Mouse (Mus musculus): ENCODE data around the gene Srsf4.
A peak's percentile ranks its signal among the peaks of the same experiment; 100 is the strongest.

The Srsf4 gene

DNA sequence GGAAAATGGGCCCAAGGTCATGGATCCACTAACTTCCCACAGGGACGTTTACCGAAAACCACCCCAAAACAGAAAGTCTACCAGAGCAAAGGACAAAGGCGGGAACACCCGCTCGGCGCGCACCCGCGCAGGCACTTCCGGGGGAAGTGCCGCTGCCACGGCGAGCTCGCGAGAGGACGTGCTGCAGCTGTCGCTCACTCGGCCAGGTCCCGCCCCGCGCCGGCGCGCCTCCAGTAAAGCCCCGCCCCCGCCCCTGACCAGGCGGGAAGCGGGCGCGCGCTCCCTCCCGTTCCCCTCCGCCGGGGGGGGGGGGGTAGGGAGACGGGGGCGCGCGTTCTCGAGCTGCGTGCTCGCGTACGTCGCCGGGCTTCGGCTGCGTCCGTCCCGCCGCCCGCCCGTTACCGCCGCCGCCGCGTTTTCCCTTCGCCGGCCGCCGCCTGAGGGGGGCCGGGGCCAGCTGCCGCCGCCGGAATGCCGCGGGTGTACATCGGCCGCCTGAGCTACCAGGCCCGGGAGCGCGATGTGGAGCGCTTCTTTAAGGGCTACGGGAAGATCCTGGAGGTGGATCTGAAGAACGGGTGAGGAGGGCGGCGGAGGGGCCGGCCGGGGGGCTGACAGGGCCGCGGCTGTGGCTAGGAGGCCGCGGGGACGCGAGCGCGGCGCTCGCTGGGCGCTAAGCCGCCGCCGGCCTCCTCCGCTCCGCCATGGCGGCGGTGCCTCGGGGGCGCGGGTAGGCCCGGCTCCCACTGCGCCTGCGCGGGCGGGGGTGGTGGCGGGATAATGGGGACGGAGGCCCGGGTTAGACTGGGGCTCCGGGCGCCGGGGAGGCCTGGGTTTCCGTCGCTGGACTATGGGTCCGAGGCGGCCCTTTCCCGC lies at the start of gene Srsf4:
TSS of gene Srsf4 (plus strand) at position 325 of the 876 bp plus-strand sequence.
- peak; percentile 95 for DNase-seq (ENCODE audit: low spot score)

DNA sequence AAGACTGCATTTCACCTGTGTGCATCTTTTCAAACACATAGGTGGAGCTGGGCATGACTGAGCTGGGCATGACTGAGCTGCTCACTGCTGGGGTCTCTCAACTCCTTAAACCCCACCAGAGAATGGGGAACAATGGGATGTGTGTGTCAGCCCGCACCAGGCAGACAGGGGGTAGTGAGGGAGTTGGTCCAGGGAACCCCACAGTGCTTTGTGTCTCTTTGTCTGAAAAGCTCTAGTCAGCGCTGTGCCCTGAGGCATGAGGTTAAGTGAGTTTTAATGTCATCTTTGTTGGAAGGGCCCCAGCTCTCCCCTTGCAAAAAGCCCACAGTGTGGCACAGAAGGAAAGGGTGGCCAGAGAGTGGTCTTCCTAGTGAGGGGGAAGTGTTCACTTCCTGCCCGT lies 48.5 kb upstream of the Srsf4 start:
- no peak for DNase-seq (ENCODE audit: low spot score)

DNA sequence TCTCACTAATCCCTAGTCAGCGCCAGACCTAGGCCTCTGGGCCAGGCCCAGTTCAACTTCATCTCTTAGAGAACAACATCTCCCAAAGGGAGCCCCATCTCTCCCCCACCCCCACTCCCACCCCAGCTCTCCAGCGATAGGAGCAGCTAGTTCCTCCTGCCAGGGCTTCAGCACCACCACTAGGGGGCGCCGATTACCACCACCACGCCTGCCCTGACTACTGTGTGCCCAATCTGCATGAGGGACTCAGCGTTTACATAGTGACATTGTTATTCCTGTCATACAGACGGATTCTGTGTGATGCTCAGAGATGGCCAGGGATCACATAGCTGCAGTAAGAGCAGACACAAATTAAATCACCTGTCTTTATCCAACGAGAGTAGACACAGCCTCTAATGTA lies 47.6 kb upstream of the Srsf4 start:
- DNase-seq (ENCODE audit: low spot score), result no peak

DNA sequence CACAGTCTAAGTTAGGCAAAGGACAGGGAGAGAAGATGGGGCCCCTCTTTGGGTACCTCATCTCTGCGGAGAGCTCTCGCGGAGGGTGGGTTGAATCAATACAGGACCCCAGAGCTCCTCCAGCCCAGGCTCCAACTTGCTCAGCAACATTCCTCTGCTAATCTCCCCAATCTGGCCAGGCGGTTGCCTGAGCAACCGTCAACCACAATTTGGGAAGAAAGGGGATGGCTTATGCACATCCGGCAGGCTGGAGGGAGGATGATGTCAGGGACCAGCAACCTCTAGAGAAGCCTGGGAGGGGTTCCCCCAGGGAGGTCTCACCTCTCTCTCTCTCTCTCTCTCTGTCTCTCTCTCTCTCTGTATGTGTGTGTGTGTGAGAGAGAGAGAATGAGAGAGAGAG lies 46.5 kb upstream of the Srsf4 start:
- peak; percentile 64 for DNase-seq (ENCODE audit: low spot score)

DNA sequence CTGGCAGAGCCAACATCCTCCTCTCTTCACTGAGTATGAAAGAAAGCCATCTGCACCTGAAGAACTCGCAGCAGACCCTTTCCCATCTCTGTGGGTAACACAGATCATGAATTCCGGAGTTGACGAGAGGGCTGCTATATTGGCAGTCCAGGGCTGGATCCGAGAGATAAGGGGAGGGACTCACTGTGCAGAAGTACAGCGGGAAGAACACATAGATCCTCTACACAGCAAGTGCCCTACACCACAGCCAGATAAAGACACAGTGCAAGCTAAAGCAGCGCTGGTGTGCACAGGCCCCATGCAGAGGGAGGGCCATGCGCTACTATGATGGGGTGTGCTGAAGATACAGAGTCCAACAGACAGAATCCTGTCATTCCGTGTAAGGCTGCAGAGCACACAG lies 44.3 kb upstream of the Srsf4 start:
- DNase-seq (ENCODE audit: low spot score), result no peak

DNA sequence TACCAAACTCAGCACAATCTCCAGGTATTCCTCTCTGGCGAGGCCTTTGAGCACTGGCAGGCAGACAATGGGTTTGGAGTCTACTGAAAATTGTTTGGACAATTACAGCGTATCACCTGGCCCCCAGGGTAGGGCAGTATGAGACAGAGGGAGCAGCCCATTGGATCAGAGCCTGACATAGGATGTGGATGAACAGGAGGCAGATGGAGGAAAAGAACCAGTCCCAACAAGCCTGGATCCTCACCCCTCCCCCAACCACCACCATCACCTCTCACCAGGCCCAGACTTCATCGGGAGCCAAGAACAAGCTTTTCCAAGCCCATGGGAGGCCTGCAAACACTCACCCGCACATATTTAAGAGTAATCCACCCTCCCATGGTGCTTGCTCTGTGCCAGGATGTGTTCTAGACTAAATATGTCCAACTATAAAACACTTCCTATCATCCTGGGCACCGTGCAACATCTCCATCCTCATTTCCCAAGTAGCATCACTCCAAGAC lies 41.8 kb upstream of the Srsf4 start:
- no peak for DNase-seq (ENCODE audit: low spot score)

DNA sequence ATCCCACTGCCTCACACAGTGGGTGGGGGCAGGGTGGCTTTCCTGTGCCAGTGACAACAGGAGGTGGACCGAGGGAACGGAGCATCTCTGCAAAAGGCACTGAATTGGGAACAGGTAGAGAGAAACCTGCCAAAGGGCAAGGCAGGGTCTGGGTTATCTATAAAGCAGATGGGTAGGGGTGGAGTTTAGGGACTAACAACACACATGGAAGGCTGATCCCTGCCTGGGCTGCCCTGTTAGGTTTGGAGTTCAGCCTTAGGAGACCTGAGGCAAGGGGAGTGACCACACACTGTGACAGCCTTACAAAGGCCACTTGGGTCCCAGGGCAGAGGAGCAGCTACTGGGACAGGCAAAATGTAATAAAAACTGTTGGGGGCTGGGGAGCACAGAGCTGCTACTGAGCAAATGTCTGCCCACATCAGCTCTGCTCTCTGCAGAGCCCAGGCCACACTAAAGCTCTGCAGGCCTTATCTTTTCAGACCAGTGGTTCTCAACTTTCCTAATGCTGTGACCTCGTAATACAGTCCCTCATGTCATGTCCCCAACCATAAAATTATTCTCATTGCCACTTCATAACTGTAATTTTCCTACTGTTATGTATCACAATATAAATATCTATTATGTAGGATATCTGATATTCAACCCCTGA lies 40.5 kb upstream of the Srsf4 start:
- no peak for DNase-seq (ENCODE audit: low spot score)

DNA sequence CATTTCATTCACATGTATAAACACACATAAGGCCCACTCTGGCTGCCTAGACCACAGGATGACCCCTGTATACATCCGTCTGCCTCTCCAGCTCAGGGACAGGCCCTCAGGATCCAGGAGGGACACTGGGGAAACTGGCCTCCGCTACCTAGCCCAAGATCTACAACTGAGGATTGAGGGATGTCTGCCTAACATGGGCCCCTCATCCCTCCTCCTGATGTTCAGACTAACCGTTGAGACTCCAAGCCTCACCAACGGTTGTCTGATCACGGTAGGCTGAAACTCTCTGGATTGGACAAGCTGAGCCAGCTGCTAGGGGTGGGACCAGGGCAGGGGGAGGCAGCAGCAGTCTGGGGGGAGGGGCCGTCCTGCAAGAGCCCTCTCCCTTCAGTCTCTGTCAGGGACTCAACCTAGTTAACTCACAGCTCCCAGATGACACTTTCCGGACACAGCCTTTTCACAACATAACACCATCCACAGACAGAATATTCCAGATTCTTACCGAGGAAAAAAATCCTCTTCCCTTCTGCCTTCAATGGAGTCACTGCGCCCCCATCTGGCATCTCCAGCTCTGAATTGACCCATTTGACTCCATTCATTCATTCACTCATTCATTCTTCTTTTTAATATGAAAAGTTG lies 39.3 kb upstream of the Srsf4 start:
- no peak for DNase-seq (ENCODE audit: low spot score)

DNA sequence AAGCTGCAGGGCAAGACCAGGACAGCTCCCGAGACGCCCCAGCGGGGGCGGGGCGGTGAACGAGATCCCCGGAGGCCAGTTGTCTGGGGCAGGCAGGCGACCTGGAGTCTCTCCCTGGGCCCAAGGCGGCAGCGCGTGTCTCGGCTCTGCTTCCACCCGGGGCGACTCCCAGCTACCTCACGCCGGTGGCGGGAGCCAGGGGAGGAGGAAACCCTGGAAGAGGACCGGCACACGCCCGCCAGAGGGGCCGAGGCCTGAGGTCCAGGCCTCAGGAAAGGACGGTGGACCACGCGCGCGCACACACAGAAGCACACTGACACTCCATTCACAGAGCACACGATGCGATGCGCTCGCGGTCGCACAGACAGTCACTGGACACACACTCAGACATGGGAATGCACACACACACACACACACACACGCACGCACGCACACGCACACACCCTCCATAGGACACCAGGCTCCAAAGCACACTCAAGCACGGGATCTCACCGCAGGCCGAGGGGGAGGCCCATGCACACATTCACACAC lies 37.0 kb upstream of the Srsf4 start:
- no peak for DNase-seq (ENCODE audit: low spot score)

DNA sequence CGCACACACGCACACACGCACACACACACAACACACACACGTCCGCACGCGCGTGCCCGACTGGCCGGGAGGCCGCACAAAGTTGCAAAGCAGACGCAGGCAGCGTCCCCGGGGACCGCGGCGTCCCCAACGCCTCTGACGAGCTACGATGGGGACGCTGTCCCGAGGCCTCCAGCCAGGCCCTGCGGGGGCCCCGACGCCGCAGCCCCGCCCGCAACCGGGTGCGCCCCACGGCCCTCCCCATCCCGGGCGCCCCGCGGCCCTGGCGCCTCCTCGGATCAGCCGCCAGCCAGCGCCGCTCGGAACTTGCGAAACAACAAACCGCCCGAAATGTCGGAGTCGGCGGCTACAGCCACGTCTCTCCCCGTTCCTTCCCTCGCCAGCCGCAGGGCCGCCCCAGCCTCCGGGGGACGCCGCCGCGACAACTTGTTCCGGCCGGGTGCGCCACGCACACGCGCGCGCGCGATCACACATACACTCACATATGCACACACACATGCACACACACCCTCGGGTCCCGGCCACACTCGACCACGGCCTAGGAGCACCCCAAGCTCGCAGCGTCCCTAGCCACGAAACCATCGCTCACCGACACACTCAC lies 36.4 kb upstream of the Srsf4 start:
- DNase-seq (ENCODE audit: low spot score), result no peak

DNA sequence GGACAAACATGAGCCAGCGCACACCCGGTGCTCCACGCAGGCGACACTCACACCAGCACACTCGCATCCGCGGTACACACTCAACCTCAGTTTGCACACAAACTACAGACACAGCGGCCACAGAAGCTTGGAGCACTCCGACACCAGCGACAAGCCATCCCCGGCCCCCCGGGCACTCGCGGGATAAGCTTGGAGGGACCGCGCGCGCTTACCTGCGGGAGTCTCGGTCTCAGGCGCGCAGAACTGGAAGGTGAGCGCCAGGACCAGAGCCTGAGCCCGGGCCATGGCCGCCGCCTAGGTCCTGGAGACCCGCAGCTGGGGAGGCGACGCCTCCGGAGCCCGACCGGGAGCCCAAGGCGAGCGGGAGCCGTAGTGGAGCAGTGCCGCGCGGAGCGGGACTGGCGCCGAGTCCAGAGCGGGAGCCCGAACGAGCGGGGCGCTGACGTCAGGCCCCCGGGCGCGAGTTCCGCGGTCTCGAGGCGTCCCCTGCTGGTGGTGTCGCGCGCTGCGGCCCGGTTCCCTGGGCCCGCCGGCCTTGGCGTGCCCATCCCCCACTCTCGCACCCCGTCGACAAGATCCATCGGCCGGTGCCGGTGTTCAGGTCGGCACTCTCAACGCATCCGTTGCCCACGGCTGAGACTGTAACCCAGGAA lies 35.4 kb upstream of the Srsf4 start, which contains the start of gene Ptpru:
TSS of gene Ptpru (minus strand) at position 417 of the 653 bp plus-strand sequence.
- DNase-seq (ENCODE audit: low spot score), result peak; percentile 76

DNA sequence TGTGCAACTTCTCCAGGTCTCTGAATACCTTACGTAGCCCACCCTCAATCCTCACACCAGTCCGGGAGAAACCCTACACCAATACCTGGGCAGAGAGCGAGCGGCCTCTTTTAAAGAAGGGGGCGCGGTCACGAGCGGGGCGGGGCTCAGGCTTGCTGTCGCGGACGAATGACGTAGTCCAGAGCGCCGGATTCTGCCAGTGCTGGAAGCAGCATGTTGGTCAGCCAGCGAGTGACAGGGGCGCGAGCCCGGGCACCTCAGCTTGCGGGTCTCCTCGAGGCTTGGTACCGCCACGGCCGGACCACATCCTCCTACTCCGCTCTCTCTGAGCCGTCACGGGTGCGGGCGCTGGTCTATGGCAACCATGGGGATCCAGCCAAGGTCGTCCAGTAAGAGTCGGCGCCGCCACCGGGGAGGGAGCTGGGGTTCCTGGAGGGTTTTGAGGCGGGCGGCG lies 30.1 kb upstream of the Srsf4 start, which contains the start of gene Mecr:
TSS of gene Mecr (plus strand) at position 181 of the 454 bp plus-strand sequence.
- peak; percentile 90 for DNase-seq (ENCODE audit: low spot score)

DNA sequence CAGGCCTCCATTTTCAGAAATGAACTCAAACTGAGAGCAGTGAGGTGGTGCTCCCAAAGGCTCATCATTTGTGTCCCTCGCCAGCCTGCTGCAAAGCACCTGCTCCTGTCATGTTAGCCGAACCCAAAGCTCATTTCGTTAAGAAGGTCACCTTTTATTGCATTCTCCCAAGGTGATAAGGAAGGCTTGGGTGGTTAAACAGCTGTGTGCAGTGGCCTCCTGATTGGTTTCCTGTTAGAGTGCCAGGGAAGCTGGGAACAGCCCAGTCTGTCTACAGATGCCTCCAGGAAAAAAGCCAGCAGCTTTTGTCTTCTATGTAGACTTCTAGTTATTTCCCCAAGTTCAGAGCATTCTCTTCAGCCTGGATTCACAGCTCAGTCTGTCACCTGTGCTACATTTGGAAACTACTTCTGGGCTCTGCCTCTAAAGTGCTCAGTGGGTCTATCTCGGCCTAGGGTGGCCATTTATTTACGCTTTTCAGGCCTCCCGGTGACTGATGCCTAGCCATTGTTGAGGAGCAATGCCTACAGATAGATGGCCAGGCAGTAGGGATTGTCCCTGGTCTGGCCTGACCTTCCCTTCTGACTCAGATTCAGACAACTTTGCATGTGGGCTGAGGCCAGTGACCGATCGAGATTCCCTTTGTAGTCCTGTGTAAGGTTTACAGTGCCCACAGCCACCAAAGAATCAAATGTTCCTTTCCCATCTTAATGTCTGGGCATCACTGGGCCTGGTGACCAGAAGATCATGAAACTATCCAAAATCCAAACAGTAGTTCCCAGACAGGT lies 27.2 kb upstream of the Srsf4 start:
- DNase-seq (ENCODE audit: low spot score), result no peak

DNA sequence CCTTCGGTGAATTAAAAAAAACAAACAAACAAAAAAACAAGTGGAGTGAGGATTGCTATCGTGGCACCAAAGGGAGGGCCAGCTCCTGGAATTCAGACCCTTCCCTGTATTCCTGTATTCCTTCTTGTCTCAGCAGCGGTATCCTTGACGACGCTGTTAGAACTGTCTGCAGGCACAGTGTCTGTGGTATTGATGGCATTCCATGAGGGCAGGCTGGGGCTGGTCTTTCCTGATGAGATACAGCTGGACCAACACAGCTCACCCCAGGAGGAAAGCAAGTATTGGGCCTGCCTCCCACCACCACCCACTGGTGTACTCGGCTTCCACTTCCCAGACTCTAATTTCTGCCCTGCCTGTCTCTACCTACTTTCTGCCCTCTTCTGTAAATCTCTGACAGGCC lies 25.3 kb upstream of the Srsf4 start:
- DNase-seq (ENCODE audit: low spot score), result no peak

DNA sequence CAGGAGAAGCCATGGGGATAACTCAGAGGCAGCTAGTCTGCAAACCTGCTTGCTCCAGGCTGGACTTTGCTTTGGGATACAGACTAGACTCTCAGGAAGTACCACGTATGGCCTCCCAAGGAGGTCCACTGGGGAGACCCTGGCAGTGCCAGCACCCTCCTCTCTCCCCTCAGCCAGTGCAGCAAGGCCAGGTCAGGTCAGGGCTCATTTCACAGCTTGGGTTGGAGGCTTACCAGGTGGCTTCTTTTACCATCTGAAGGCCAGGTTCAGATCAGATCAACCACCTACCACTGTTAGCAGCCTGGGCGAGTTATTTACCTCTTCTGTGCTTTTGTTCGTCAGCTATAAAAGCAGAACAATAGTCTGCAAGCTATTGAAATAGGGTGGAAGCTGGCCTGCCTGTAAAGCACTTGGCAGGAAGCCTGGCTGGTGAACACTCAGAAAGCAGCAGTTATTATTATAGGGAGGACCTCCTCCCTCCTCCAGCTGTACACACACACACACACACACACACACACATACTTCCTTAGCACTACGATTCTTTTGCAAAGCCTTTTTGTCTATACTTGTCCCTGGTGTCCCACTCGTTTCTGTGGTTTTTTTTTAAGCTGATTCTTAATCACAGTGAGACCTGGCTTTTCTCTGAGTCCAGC lies 23.3 kb upstream of the Srsf4 start:
- DNase-seq (ENCODE audit: low spot score), result no peak

DNA sequence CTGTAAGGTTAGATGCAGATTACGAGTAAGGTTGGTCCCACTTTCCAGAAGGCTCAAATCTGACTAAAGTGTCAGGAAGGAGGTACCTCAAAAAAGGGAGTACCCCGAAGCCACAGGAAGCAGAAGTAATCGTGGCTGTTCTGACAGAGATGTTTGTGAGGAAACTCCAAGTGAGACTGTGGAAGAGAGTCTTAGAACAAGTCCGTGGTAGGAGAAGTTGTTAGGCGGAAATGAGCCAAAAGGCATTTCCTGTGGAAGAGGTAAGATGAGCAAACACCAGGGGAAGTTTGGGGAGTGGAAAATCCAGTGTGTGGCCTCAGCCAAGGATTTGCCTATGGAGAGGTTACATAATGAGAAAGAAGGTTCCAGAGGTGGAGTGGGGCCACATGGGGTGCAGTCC lies 18.5 kb upstream of the Srsf4 start:
- DNase-seq (ENCODE audit: low spot score), result no peak

DNA sequence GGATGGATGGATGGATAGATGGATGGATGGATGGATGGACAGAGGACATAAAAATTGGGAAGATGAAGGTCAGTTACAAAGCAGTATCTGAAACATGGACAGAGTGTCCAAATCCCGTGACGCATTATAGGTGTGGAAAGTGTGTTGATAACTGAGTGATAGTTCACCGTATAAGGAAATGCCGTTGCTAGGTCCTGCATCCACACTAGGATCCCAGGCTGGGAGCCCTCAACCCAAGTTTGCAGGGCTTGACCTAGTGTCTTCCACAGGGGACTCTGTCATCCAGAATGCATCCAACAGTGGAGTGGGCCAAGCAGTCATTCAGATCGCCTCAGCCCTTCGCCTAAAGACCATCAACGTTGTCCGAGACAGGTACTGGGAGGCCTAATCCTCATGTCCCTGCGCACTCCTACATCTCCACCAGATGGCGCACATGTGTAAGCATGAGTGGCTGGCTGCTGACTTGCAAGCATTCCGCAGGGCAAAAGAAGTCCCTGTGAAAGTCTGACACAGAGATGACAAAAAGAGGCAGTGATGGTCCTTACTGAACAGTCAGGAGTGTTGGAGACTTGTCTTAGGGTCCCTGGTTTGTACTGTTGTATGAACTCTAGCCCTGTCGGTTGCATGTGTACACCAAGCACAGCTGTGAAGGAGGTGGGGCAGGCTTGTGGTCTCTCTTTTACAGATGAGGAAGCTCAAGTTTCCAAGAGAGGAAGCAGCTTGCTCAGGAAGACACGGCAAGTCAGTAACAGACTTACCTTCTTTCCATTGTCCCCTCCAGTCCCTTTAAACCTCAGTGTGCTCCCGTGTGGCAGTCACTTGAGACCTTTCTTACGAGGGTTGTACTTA lies 12.7 kb upstream of the Srsf4 start:
- peak; percentile 67 for DNase-seq (ENCODE audit: low spot score)

DNA sequence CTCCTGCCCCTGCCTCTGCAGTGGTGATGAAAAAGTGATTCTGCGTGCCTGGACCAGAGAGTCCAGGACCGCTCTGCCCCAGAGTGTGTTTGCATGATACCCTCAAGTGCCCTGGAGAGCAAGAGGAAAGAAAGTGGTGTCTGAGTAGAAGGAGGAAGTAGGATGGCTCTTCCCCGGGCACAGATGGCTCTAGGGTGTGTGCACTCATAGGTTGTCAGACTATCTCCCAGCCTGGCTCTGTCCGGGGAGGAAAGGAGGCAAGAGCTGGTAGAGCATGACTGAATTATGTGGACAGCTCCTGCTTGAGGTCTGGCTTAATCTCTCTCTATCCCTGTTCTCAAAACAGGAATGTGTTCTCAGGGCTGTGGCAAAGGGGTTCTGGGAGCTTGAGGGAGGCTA lies 12.1 kb upstream of the Srsf4 start:
- DNase-seq (ENCODE audit: low spot score), result no peak

DNA sequence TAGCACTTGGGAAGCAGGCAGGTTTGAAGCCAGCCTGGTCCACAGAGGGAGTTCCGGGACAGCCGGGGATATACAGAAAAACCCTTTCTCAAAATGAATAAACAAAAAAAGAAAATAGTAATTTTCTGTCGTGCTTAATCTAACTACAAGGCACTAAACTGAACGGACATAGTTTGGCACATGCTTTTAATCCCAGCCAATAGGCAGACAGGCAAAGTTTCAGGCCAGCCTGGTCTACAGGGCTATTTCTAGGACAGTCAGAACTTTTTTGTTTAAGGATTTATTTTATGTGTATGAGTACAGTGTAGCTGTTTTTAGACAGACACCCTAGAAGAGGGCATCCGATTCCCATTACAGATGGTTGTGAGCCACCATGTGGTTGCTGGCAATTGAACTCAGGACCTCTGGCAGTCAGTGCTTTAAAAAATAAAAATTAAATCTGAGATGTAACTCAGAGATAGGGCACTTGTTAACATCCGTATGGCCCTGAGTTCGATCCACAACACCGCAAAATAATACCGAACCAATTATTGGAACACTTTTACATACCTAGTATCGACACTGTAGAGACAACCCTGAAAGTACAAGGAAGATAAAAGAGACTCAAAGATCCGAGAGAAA lies 635 bp upstream of the Srsf4 start:
- DNase-seq (ENCODE audit: low spot score), result peak; percentile 5

All from yolk sac, embryonic 10.5 days (tissue).